Mouse (Mus musculus): Measurements from ENCODE around the gene Isg20l2. TPM values are rescaled to one million over a fixed set of nuclear protein-coding genes. Genes with fewer than 3 reads are reported as not detected.

Isg20l2 gene
- polyA plus RNA-seq, 1 experiment: 14.0 TPM

GRCm38 (mm10) chr3:87944838-87945600 lies 14.9 kb downstream of the Isg20l2 start:
- 18% methylated on average over 4 of the region's 4 CpGs for WGBS
- DNase-seq (ENCODE audit: low read depth, low spot score): no peak

GRCm38 (mm10) chr3:87945781-87946540 lies 15.8 kb downstream of the Isg20l2 start:
- 63% methylated on average over 12 of the region's 12 CpGs for WGBS
- no peak for DNase-seq (ENCODE audit: low read depth, low spot score)

- WGBS: 55% methylated on average over 1 of the region's 1 CpGs
- no peak for DNase-seq (ENCODE audit: low read depth, low spot score)
These were observed 16.4 kb downstream of the Isg20l2 start for GRCm38 (mm10) chr3:87946541-87946860.

GRCm38 (mm10) chr3:87947056-87947810 lies 17.1 kb downstream of the Isg20l2 start:
- no peak for DNase-seq (ENCODE audit: low read depth, low spot score)
- 16% methylated on average over 26 of the region's 26 CpGs for WGBS

GRCm38 (mm10) chr3:87947811-87948199 lies 17.7 kb downstream of the Isg20l2 start:
- 3% methylated on average over 17 of the region's 17 CpGs for WGBS

GRCm38 (mm10) chr3:87948378-87949265 lies 18.5 kb downstream of the Isg20l2 start, which contains the start of gene Crabp2:
Crabp2 (plus strand) TSS chr3:87948666.
- DNase-seq (ENCODE audit: low read depth, low spot score): no peak

More at GRCm38 (mm10) chr3:87947811-87948199, 17.7 kb downstream of the Isg20l2 start:
- DNase-seq (ENCODE audit: low read depth, low spot score): no peak

GRCm38 (mm10) chr3:87949266-87949954 lies 19.3 kb downstream of the Isg20l2 start:
- 31% methylated on average over 16 of the region's 16 CpGs for WGBS
- DNase-seq (ENCODE audit: low read depth, low spot score): no peak

More at GRCm38 (mm10) chr3:87948378-87949265, 18.5 kb downstream of the Isg20l2 start, which contains the start of gene Crabp2:
- 6% methylated on average over 35 of the region's 35 CpGs for WGBS

GRCm38 (mm10) chr3:87949955-87950515 lies 19.9 kb downstream of the Isg20l2 start:
- DNase-seq (ENCODE audit: low read depth, low spot score): no peak
- 39% methylated on average over 13 of the region's 13 CpGs for WGBS

- DNase-seq (ENCODE audit: low read depth, low spot score): no peak
- 40% methylated on average over 12 of the region's 12 CpGs for WGBS
These were observed 21.8 kb downstream of the Isg20l2 start for GRCm38 (mm10) chr3:87951946-87952345.

GRCm38 (mm10) chr3:87952440-87952839 lies 22.3 kb downstream of the Isg20l2 start:
- no peak for DNase-seq (ENCODE audit: low read depth, low spot score)
- 19% methylated on average over 5 of the region's 5 CpGs for whole genome bisulfite sequencing

GRCm38 (mm10) chr3:87958056-87958455 lies 27.9 kb downstream of the Isg20l2 start:
- 45% methylated on average over 1 of the region's 1 CpGs for WGBS
- DNase-seq (ENCODE audit: low read depth, low spot score): no peak

- no peak for DNase-seq (ENCODE audit: low read depth, low spot score)
These were observed 28.4 kb downstream of the Isg20l2 start for GRCm38 (mm10) chr3:87958476-87958875.

GRCm38 (mm10) chr3:87958967-87959366 lies 28.9 kb downstream of the Isg20l2 start:
- 72% methylated on average over 1 of the region's 1 CpGs for WGBS
- DNase-seq (ENCODE audit: low read depth, low spot score): no peak

More at GRCm38 (mm10) chr3:87958476-87958875, 28.4 kb downstream of the Isg20l2 start:
- 55% methylated on average over 4 of the region's 4 CpGs for WGBS

GRCm38 (mm10) chr3:87959371-87959770 lies 29.3 kb downstream of the Isg20l2 start:
- no peak for DNase-seq (ENCODE audit: low read depth, low spot score)
- WGBS: 81% methylated on average over 7 of the region's 7 CpGs

GRCm38 (mm10) chr3:87960191-87960585 lies 30.1 kb downstream of the Isg20l2 start:
- no peak for DNase-seq (ENCODE audit: low read depth, low spot score)
- WGBS: 26% methylated on average over 10 of the region's 10 CpGs

- DNase-seq (ENCODE audit: low read depth, low spot score): peak; percentile 59
- WGBS: under 1% methylated on average over 27 of the region's 27 CpGs
These were observed 30.6 kb downstream of the Isg20l2 start for GRCm38 (mm10) chr3:87960586-87961191.

- DNase-seq (ENCODE audit: low read depth, low spot score): no peak
- WGBS: 3% methylated on average over 21 of the region's 21 CpGs
These were observed 40.2 kb downstream of the Isg20l2 start for GRCm38 (mm10) chr3:87970184-87970938.

Measured in large intestine, adult 2 months (tissue).